In genomic region chr14:30654691-30655228, GRCm38 (mm10) we compare ENCODE assay signal across 8 mouse cellular contexts. TPM values are rescaled to one million over a fixed set of nuclear protein-coding genes. Genes with fewer than 3 reads are reported as not detected.
DNase-seq lines count a peak whose midpoint lies in the region; ATAC-seq and TF ChIP-seq lines count a peak whose summit lies in the region.

No protein-coding gene starts in this region.

- peak overlapping the region; percentile 98 for H3K4me3 ChIP-seq in layer of hippocampus, adult 2 months
- peak overlapping the region; percentile 97 for H3K4me3 ChIP-seq in brown adipose tissue, adult 24 weeks (ENCODE audit: insufficient read depth, low read depth, low read length)
- peak overlapping the region; percentile 86 for H3K4me3 ChIP-seq in intestine, embryonic 14.5 days (ENCODE audit: low read depth, low read length)
- H3K4me3 ChIP-seq in neural tube, embryonic 12.5 days = peak overlapping the region; percentile 94

- no peaks in the 10 kb centered on the region for H3K27me3 ChIP-seq in intestine, embryonic 14.5 days (replicated peaks; ENCODE audit: control insufficient read depth, insufficient read depth, low read length)
- no peaks in the 10 kb centered on the region for H3K27me3 ChIP-seq in neural tube, embryonic 12.5 days (replicated peaks)

- peak overlapping the region; percentile 91 for H3K27ac ChIP-seq in layer of hippocampus, adult 2 months
- H3K27ac ChIP-seq in brown adipose tissue, adult 24 weeks (replicated peaks; ENCODE audit: low read depth, low read length) = peak overlapping the region; percentile 86; the same call in 1 of the 2 replicates
- peak overlapping the region; percentile 75 for H3K27ac ChIP-seq in intestine, embryonic 14.5 days (ENCODE audit: low read depth)
- no peak overlapping the region for H3K27ac ChIP-seq in neural tube, embryonic 12.5 days

- no peaks in the 10 kb centered on the region for H3K9me3 ChIP-seq in intestine, embryonic 14.5 days (ENCODE audit: control insufficient read depth, low read length)
- no peaks in the 10 kb centered on the region for H3K9me3 ChIP-seq in neural tube, embryonic 12.5 days

- peaks cover 9% of the 10 kb centered on the region; the same call in 1 of the 2 replicates for H3K4me1 ChIP-seq in brown adipose tissue, adult 24 weeks (ENCODE audit: control insufficient read depth, insufficient read depth, insufficient read length, low read length)
- H3K4me1 ChIP-seq in intestine, embryonic 14.5 days (replicated peaks; ENCODE audit: control insufficient read depth, insufficient read depth, low read length) = peaks cover 6% of the 10 kb centered on the region; the same call in 1 of the 2 replicates
- H3K4me1 ChIP-seq in neural tube, embryonic 12.5 days = no peaks in the 10 kb centered on the region

- intact Hi-C loops in left cerebral cortex, postnatal 10 days (cut with DNase I) = loop anchor here (5.0 kb wide), 1 partner anchor 57 kb away; no protein-coding TSS in a partner anchor

- peak overlapping the region; percentile 94 for H3K9ac ChIP-seq in intestine, embryonic 14.5 days (ENCODE audit: low read length)
- peak overlapping the region; percentile 98 for H3K9ac ChIP-seq in neural tube, embryonic 12.5 days

- peak overlapping the region; percentile 89 for H3K4me2 ChIP-seq in intestine, embryonic 14.5 days (ENCODE audit: low read length)
- H3K4me2 ChIP-seq in neural tube, embryonic 12.5 days (replicated peaks) = peak overlapping the region; percentile 70

- WGBS in intestine, embryonic 14.5 days = 35% methylated on average over 4 of the region's 4 CpGs
- 46% methylated on average over 4 of the region's 4 CpGs for WGBS in neural tube, embryonic 12.5 days

- no peak for DNase-seq in layer of hippocampus, adult 2 months (ENCODE audit: low spot score in 2 of 2)
- DNase-seq in layer of hippocampus, adult 8-10 months (ENCODE audit: low spot score in 2 of 2) = no peak
- no peak for DNase-seq in intestine, embryonic 14.5 days (ENCODE audit: low spot score)
- no peak for DNase-seq in c-Kit-positive CD71-positive TER-119-positive erythroid progenitor cells, embryonic 14.5 days (ENCODE audit: low spot score)
- no peak for DNase-seq in ovary, postnatal 14 days (ENCODE audit: low spot score)
- DNase-seq in left cerebral cortex, postnatal 10 days (ENCODE audit: extremely low spot score in 1 of 2, low spot score in 2 of 2) = no peak

- H3K36me3 ChIP-seq in intestine, embryonic 14.5 days (ENCODE audit: control insufficient read depth, insufficient read depth, low read length) = peaks cover 12% of the 10 kb centered on the region
- H3K36me3 ChIP-seq in neural tube, embryonic 12.5 days = 0 out of 2 replicates have a peak, but pooled peaks cover 4% of the 10 kb centered on the region

- no peak for ATAC-seq in intestine, embryonic 14.5 days (replicated peaks; ENCODE audit: low FRiP score, low TSS enrichment, low read depth)
- ATAC-seq in neural tube, embryonic 12.5 days (ENCODE audit: low FRiP score, low read depth) = no peak; the same call in 1 of the 2 replicates

- TF ChIP-seq CTCF in layer of hippocampus, adult 2 months (conservative IDR thresholded peaks at IDR 0.05) = 0 out of 2 replicates have a peak, but pooled peaks have one; percentile 13

RNA-seq across cellular contexts. Expression of gene Rft1, which starts 0.6 kb away (rescaled TPM):
- total RNA-seq in layer of hippocampus, adult 2 months (2021) = 10 to 100 TPM; 10.8 to 12.0 TPM
- total RNA-seq in layer of hippocampus, adult 8-10 months (2022) = 10 to 100 TPM; 13.0 to 15.2 (median 14.2) TPM
- polyA plus RNA-seq in brown adipose tissue, adult 24 weeks (2012; ENCODE audit: insufficient read depth, insufficient read length, missing spikeins) = 12.6 and 15.1 TPM in 2 replicates
- 15.7 and 16.6 TPM in 2 replicates for polyA plus RNA-seq in intestine, embryonic 14.5 days (2014; fragmentation: Nextera tagmentation; extraction: Ambion mirVana)
- 12.0 and 13.5 TPM in 2 replicates for polyA plus RNA-seq in neural tube, embryonic 12.5 days (2016; fragmentation: Nextera tagmentation; extraction: Ambion mirVana)
- total RNA-seq in left cerebral cortex, postnatal 10 days (2021) = 10 to 100 TPM; 11.0 to 12.0 TPM

RNA-seq across cellular contexts. Expression of gene Prkcd, which starts 28.8 kb away (rescaled TPM):
- 10 to 100 TPM; 33.3 to 47.5 TPM for total RNA-seq in layer of hippocampus, adult 2 months (2021)
- 10 to 100 TPM; 31.3 to 44.6 (median 34.3) TPM for total RNA-seq in layer of hippocampus, adult 8-10 months (2022)
- 7.1 and 8.4 TPM in 2 replicates for polyA plus RNA-seq in brown adipose tissue, adult 24 weeks (2012; ENCODE audit: insufficient read depth, insufficient read length, missing spikeins)
- 43.2 and 46.5 TPM in 2 replicates for polyA plus RNA-seq in intestine, embryonic 14.5 days (2014; fragmentation: Nextera tagmentation; extraction: Ambion mirVana)
- 47.4 and 54.3 TPM in 2 replicates for polyA plus RNA-seq in neural tube, embryonic 12.5 days (2016; fragmentation: Nextera tagmentation; extraction: Ambion mirVana)
- total RNA-seq in left cerebral cortex, postnatal 10 days (2021) = 10 to 100 TPM; 17.1 to 19.4 TPM

RNA-seq across cellular contexts. Expression of gene Sfmbt1, which starts 59.9 kb away (rescaled TPM):
- 10 to 100 TPM; 33.5 to 36.6 TPM for total RNA-seq in layer of hippocampus, adult 2 months (2021)
- 10 to 100 TPM; 36.1 to 39.2 (median 37.0) TPM for total RNA-seq in layer of hippocampus, adult 8-10 months (2022)
- polyA plus RNA-seq in brown adipose tissue, adult 24 weeks (2012; ENCODE audit: insufficient read depth, insufficient read length, missing spikeins) = 8.2 and 8.3 TPM in 2 replicates
- polyA plus RNA-seq in intestine, embryonic 14.5 days (2014; fragmentation: Nextera tagmentation; extraction: Ambion mirVana) = 12.6 and 14.9 TPM in 2 replicates
- 17.7 and 18.3 TPM in 2 replicates for polyA plus RNA-seq in neural tube, embryonic 12.5 days (2016; fragmentation: Nextera tagmentation; extraction: Ambion mirVana)
- total RNA-seq in left cerebral cortex, postnatal 10 days (2021) = 10 to 100 TPM; 26.7 TPM
